1 mouse cellular context compared by ENCODE assay signal in genomic region chr9:20520531-20521210, GRCm38 (mm10).
A peak's percentile ranks its signal among the peaks of the same experiment; 100 is the strongest.
TF ChIP-seq lines count a peak whose summit lies in the region.

No protein-coding gene starts in this region.

TF ChIP-seq in CH12.LX, 34 proteins besides CTCF, POLR2A, EP300 and RAD21 (continued from another document):
- TF ChIP-seq ZMIZ1 (IDR thresholded peaks at IDR 0.05; ENCODE audit: low read depth, low read length) (no peak), GABPA (IDR thresholded peaks at IDR 0.05; ENCODE audit: insufficient replicate concordance, low read depth, low read length) (no peak), NRF1 (IDR thresholded peaks at IDR 0.05; ENCODE audit: low read depth, low read length) (0 out of 2 replicates have a peak, but pooled peaks have one; percentile 10)
TF ChIP-seq in CH12.LX: peak in this region for 3.
